Mouse (Mus musculus): ENCODE data around the gene Tbl1xr1.

- TF ChIP-seq CTCF (IDR thresholded peaks at IDR 0.05; ENCODE audit: borderline replicate concordance, insufficient read depth, low read length): no peak
- TF ChIP-seq POLR2A (IDR thresholded peaks at IDR 0.05; ENCODE audit: low read depth, low read length): no peak
Measured at GRCm38 (mm10) chr3:22090431-22091265, 14.2 kb downstream of the Tbl1xr1 start.
